Mouse (Mus musculus): ENCODE results near the gene Hist1h4c. TPM values are rescaled to one million over a fixed set of nuclear protein-coding genes. Genes with fewer than 3 reads are reported as not detected.
"Not testable (repeated sequence)": the region's sequence is repeated elsewhere in the genome, so short reads cannot be mapped to it uniquely, and the experiment has no call there.

Gene Hist1h4c
- polyA plus RNA-seq (2015; fragmentation: Nextera tagmentation; extraction: Ambion mirVana): 7.5 and 8.5 TPM in 2 replicates

DNA sequence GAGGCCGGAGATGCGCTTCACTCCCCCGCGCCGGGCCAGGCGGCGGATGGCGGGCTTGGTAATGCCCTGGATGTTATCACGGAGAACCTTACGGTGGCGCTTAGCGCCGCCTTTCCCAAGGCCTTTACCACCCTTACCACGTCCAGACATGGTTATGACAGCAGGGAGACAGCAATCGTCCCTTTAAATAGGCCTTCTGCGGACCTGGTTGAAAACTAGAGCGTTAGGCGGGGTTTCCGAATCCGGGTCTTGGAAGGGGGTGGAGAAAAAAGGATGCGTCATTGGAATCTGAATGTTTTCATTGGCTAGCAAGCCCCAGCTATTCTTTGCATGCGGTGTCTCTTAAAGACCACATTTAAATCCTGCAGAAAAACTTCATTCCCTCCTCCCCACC is at the start of gene Hist1h4c:
TSS of gene Hist1h4c (minus strand) at position 155 of the 394 bp plus-strand sequence.
- H3K27ac ChIP-seq: peak within 1 kb of the TSS; percentile 98
- no peaks in the 10 kb centered on the region for H3K27me3 ChIP-seq
- peak; percentile 97 for ATAC-seq (replicated peaks; ENCODE audit: low FRiP score)
- no peaks in the 10 kb centered on the region for H3K9me3 ChIP-seq (replicated peaks)
- peaks cover 19% of the 10 kb centered on the region for H3K4me1 ChIP-seq
- no peaks in the 10 kb centered on the region for H3K36me3 ChIP-seq
- peak within 1 kb of the TSS; percentile 69 for H3K4me2 ChIP-seq
- whole genome bisulfite sequencing: 0% methylated on average over 22 of the region's 22 CpGs
- H3K9ac ChIP-seq: peak within 1 kb of the TSS; percentile 69
- H3K4me3 ChIP-seq (replicated peaks): peak within 1 kb of the TSS; percentile 51

DNA sequence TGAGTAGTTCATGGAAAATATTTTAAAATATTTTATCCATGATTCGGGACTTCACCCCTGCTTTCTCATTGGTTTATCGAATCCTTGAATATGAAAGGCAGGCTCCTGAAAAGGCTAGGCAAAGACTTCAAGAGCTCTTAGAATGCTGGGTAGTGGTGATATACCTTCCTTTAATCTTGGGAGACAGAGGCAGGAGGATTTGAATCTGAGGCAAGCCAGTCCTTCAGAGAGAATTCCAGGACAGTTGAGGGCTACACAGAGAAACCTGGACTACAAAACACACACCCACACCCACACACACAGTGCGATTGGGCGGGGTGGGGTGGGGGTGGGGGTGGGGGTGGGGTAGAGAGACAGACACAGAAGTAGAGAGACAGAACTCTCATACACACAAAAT is 49.6 kb upstream of the Hist1h4c start:
- Histone ChIP-seq H3K27ac (peak overlapping the region; percentile 100), H3K4me1 (peaks cover 20% of the 10 kb centered on the region), H3K36me3 (no peaks in the 10 kb centered on the region), H3K27me3 (no peaks in the 10 kb centered on the region), H3K9me3 (replicated peaks) (no peaks in the 10 kb centered on the region), H3K9ac (no peak overlapping the region; the same call in 1 of the 2 replicates), H3K4me2 (peak overlapping the region; percentile 59), H3K4me3 (replicated peaks) (0 out of 2 replicates have a peak overlapping the region, but pooled peaks have one; percentile 52)
- WGBS: 9% methylated on average over 4 of the region's 4 CpGs
- no peak for ATAC-seq (replicated peaks; ENCODE audit: low FRiP score)

GRCm38 (mm10) chr13:23747081-23747891 is 49.0 kb upstream of the Hist1h4c start:
- peak overlapping the region; percentile 59 for H3K4me2 ChIP-seq
- peak overlapping the region; percentile 100 for H3K27ac ChIP-seq
- H3K9me3 ChIP-seq (replicated peaks): no peaks in the 10 kb centered on the region
- no peaks in the 10 kb centered on the region for H3K27me3 ChIP-seq
- peak overlapping the region; percentile 52 for H3K4me3 ChIP-seq (replicated peaks)
- H3K4me1 ChIP-seq: peaks cover 20% of the 10 kb centered on the region
- 5% methylated on average over 13 of the region's 13 CpGs for WGBS
- no peaks in the 10 kb centered on the region for H3K36me3 ChIP-seq
- ATAC-seq (replicated peaks; ENCODE audit: low FRiP score): peak; percentile 1; the same call in 1 of the 2 replicates
- peak overlapping the region; percentile 60 for H3K9ac ChIP-seq

GRCm38 (mm10) chr13:23746201-23747080 is 48.2 kb upstream of the Hist1h4c start, which contains the start of gene Hist1h2bb:
TSS of gene Hist1h2bb (plus strand) at chr13:23746734.
- Histone ChIP-seq H3K4me1 (peaks cover 24% of the 10 kb centered on the region), H3K27ac (peak within 1 kb of the TSS; percentile 100), H3K4me3 (replicated peaks) (peak within 1 kb of the TSS; percentile 52), H3K9ac (peak within 1 kb of the TSS; percentile 60), H3K4me2 (peak within 1 kb of the TSS; percentile 66)
- H3K27me3 ChIP-seq; H3K9me3 ChIP-seq (replicated peaks); H3K36me3 ChIP-seq: not testable (repeated sequence)
- peak; percentile 90 for ATAC-seq (replicated peaks; ENCODE audit: low FRiP score)
- under 1% methylated on average over 48 of the region's 58 CpGs for WGBS

DNA sequence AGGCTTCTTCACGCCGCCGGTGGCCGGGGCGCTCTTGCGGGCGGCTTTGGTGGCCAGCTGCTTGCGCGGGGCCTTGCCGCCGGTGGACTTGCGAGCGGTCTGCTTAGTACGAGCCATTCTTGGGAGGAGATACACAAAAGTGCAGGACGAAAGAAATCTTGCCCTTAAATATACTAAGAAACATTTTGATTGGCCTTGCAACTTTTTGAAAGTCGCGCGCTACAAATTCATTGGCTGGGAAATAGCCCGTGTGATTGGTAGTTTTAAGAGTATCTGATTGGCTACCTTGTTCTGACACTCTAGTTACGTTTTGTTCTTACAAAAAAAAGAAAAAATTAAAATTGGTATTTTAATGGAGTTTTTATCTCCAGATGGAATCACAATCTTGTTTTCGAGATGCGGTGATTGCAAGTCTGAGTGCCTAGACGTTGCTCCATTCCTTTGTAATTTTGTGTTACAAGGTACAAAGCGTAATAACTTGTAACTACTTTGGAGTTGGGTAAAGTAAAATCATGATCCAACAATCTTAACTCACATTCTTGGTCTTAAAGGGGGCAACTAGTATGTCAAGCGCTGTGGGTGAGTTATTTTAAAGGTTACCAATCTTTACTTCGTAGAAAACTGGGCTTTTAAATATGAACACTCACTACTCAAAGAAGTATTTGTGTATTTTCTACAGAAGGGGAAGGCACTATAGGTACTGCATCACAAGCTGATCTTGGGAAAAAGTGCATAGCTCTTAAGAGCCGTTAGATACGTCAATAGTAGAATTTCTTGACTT is 47.3 kb upstream of the Hist1h4c start, which contains the start of gene Hist1h3c:
TSS of gene Hist1h3c (minus strand) at position 222 of the 781 bp plus-strand sequence.
- peak; percentile 80 for ATAC-seq (replicated peaks; ENCODE audit: low FRiP score)
- WGBS: 1% methylated on average over 25 of the region's 28 CpGs
- H3K27me3 ChIP-seq: no peaks in the 10 kb centered on the region

DNA sequence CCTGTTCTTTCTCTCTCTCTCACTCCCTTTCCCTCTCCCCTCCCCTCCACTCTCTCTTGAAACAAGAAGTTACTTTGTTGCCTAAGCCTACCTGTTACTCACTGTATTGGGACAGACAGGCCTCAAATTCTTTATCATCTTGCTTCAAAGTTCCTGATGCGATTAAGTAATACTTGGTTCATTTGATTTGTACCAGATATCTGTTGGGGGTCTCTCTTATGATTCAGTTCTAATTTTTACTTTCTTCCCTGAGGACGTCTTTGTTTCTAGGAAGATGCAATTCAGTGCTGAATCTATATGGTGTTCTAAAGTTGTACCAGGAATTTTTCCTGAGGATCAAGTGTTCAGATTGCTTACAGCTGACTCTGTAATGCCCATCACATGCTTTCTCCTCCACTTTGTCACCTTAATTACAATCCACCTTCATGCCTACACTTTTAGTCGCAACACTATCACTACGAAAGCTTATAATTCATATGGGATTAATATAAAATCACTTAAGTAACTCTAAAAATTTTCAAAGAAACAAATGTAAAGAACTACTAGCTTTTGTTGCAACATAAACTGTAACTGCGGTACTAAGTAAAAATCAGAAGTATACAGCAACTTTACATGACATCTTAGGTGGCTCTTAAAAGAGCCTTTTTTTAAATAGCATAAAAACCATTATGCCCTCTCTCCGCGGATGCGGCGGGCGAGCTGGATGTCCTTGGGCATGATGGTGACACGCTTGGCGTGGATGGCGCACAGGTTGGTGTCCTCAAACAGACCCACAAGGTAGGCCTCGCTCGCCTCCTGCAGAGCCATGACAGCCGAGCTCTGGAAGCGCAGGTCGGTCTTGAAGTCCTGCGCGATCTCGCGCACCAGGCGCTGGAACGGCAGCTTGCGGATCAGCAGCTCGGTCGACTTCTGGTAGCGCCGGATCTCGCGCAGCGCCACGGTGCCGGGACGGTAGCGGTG is 46.4 kb upstream of the Hist1h4c start:
- Histone ChIP-seq H3K4me1 (peaks cover 32% of the 10 kb centered on the region), H3K9me3 (replicated peaks) (no peaks in the 10 kb centered on the region), H3K27me3 (no peaks in the 10 kb centered on the region), H3K36me3 (no peaks in the 10 kb centered on the region), H3K4me3 (replicated peaks) (peak overlapping the region; percentile 52), H3K4me2 (peak overlapping the region; percentile 66), H3K27ac (peak overlapping the region; percentile 100), H3K9ac (peak overlapping the region; percentile 61)
- ATAC-seq (replicated peaks; ENCODE audit: low FRiP score): no peak
- WGBS: under 1% methylated on average over 23 of the region's 36 CpGs

More for the DNA sequence above, 47.3 kb upstream of the Hist1h4c start, which contains the start of gene Hist1h3c:
- Histone ChIP-seq H3K4me1 (peaks cover 28% of the 10 kb centered on the region), H3K4me2 (peak within 1 kb of the TSS; percentile 66), H3K27ac (peak within 1 kb of the TSS; percentile 100), H3K36me3 (no peaks in the 10 kb centered on the region), H3K9me3 (replicated peaks) (no peaks in the 10 kb centered on the region), H3K4me3 (replicated peaks) (peak within 1 kb of the TSS; percentile 52), H3K9ac (peak within 1 kb of the TSS; percentile 61)

DNA sequence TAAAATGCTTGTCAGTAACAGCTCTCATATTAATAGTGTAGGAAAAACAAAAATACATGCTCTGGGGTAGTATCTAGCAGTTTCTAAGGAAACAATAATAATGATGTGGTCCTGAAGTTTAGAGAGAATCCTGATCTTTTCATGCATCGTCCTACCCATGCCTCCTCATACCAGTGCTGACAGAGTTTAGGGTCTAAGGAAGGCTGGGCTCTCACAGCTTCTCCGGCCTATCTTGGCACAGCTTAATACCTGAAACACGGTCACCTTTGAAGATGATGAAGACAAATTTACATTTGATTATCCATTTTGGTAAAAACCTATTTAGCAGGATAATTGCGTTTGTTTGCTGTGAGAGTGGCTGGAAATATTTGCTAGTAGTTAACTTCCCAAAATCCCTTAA is 45.7 kb upstream of the Hist1h4c start:
- H3K9ac ChIP-seq: no peak overlapping the region
- H3K36me3 ChIP-seq: no peaks in the 10 kb centered on the region
- ATAC-seq (replicated peaks; ENCODE audit: low FRiP score): no peak
- no peaks in the 10 kb centered on the region for H3K9me3 ChIP-seq (replicated peaks)
- H3K27ac ChIP-seq: peak overlapping the region; percentile 100
- H3K4me1 ChIP-seq: peaks cover 32% of the 10 kb centered on the region
- H3K4me2 ChIP-seq: peak overlapping the region; percentile 66
- no peaks in the 10 kb centered on the region for H3K27me3 ChIP-seq
- WGBS: 48% methylated on average over 4 of the region's 4 CpGs
- peak overlapping the region; percentile 52 for H3K4me3 ChIP-seq (replicated peaks)

- Histone ChIP-seq H3K9me3 (replicated peaks) (no peaks in the 10 kb centered on the region), H3K9ac (no peak overlapping the region), H3K4me1 (peaks cover 27% of the 10 kb centered on the region), H3K27me3 (no peaks in the 10 kb centered on the region), H3K36me3 (no peaks in the 10 kb centered on the region), H3K4me3 (replicated peaks) (no peak overlapping the region), H3K4me2 (no peak overlapping the region), H3K27ac (peak overlapping the region; percentile 4; the same call in 1 of the 2 replicates)
- ATAC-seq (replicated peaks; ENCODE audit: low FRiP score): no peak
- WGBS: 86% methylated on average over 5 of the region's 5 CpGs
Measured at GRCm38 (mm10) chr13:23743215-23743614, 45.0 kb upstream of the Hist1h4c start.

DNA sequence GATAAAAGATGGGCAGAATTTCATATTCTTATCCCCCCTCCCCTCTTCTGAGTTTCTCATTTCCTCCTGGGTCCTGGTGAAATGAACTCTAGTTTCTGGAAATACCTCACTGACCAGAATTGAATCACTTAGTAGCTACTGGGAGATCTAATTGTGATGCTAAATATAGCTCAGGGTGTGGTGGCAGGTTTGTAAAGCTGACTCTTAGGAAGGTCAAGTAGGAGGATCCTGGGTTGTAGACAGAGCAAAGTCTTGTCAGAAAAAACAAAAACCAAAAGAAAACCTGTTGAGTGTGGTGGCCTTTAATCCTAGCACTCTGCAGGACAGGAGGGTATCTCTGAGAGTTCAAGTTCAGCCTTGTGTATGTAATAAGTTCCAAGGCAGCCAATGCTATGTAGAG is 43.8 kb upstream of the Hist1h4c start:
- Histone ChIP-seq H3K4me1 (peaks cover 19% of the 10 kb centered on the region), H3K36me3 (no peaks in the 10 kb centered on the region), H3K4me3 (replicated peaks) (no peak overlapping the region), H3K27me3 (no peaks in the 10 kb centered on the region), H3K4me2 (no peak overlapping the region), H3K27ac (no peak overlapping the region), H3K9ac (no peak overlapping the region), H3K9me3 (replicated peaks) (no peaks in the 10 kb centered on the region)
- no peak for ATAC-seq (replicated peaks; ENCODE audit: low FRiP score)

DNA sequence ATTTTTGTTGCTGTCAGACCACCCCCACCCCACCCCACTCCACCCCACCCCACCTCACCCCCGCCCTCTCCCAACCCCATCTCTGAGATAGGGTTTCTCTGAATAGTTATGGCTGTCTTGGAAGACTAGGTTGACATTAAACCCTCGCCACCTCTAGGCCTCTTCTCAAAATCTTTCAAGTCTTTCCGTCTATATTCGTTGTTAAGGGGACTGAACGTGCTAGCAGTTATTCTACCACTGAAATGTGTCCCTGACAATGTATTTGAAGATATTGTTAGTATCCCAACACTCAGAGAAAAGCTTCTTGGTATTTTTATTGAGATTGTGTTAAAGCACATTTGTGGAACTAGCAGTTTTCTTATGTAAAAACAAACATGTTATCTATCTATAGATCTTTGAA is 42.7 kb upstream of the Hist1h4c start:
- ATAC-seq (replicated peaks; ENCODE audit: low FRiP score): no peak
- Histone ChIP-seq H3K4me1 (peaks cover 19% of the 10 kb centered on the region), H3K36me3 (no peaks in the 10 kb centered on the region), H3K4me2 (peak overlapping the region; percentile 89), H3K9me3 (replicated peaks) (no peaks in the 10 kb centered on the region), H3K27me3 (no peaks in the 10 kb centered on the region), H3K9ac (peak overlapping the region; percentile 80; the same call in 1 of the 2 replicates), H3K4me3 (replicated peaks) (peak overlapping the region; percentile 61), H3K27ac (peak overlapping the region; percentile 100)
- WGBS: 47% methylated on average over 5 of the region's 5 CpGs
